Mouse (Mus musculus): ENCODE data around the gene Mrpl10. TPM values are rescaled to one million over a fixed set of nuclear protein-coding genes. Genes with fewer than 3 reads are reported as not detected.

Mrpl10 gene
- total RNA-seq, 2 experiments from 2014 or later: 110 to 123 TPM

DNA sequence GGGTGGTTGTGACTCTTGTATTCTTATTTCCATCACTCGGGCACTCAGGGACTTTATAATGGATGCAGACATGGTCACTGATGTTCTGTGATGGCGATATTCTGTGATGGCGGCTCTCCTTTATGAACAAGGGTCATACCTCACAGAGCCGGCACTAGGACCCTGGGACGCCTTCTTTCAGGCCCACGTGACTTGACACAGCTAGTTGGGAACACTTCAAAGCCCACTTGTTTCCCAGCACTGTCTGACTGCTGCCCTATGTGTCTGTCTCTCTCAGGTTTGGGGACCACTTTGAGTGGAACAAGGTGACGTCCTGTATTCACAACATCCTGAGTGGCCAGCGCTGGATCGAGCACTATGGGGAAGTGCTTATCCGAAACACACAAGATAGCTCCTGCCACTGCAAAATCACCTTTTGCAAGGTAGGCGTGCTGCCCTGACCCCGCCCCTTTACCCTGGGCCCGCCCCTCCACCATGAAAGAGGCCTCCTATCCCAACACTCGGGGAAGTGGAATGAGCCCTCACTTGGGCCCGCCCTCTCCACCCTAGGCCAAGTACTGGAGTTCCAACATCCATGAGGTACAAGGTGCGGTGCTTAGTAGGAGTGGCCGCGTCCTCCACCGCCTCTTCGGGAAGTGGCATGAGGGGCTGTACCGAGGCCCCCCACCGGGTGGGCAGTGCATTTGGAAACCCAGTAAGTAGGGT is 25.4 kb downstream of the Mrpl10 start:
- no peak for DNase-seq (ENCODE audit: low spot score in 2 of 2)

DNA sequence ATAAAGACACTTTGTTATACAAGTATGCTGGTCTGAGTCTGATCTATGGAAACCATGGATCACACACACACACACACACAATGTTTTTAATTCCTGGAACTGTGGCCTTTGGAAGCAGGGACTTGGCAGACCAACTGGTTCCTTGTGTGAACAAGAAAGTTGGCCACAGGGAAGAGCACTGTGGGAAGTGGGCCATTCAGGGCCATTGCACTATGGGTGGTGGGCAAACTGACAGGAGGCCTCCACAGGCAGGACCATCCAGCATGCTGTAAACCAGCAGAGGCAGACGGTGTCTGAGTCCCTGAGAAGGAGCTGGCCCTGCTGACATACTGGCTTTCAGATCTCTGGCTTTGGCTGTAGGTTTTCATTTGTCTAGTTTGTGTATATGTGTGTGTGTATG is 28.0 kb downstream of the Mrpl10 start:
- no peak for DNase-seq (ENCODE audit: low spot score in 2 of 2)

DNA sequence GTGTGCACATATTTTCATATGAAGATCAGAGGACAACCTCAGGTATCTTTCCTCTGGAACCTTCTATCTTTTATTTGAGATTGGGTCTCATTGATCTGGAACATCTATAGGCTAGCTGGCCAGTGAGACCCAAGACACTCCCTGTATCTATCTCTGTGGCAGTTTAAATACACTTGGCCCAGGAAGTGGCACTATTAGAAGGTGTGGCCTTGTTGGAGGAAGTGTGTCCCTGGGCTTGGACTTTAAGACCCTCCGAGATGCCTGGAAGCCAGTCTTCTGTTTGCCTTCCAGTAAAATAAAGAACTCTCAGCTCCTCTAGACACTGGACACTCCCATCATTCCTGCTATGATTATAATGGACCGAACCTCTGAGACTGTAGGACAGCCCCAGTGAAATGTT is 28.4 kb downstream of the Mrpl10 start:
- DNase-seq (ENCODE audit: low spot score in 2 of 2): no peak

DNA sequence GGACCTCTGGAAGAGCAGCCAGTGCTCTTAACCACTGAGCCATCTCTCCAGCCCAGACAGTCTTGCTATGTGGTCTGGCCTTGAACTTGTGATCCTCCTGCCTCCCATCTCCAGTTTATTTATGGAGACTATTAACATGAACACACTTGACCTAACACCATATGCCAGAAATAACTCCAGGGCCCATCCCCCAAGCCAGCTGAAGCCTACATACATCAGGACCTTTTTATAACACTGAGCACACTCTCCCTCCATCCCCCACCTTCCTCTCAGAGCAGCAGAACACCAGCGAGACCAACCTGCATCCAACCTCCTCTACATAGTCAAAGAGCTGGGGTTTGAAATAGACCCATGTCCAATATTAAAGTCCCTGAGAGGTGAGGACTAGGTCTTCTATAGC is 29.8 kb downstream of the Mrpl10 start:
- no peak for DNase-seq (ENCODE audit: low spot score in 2 of 2)

DNA sequence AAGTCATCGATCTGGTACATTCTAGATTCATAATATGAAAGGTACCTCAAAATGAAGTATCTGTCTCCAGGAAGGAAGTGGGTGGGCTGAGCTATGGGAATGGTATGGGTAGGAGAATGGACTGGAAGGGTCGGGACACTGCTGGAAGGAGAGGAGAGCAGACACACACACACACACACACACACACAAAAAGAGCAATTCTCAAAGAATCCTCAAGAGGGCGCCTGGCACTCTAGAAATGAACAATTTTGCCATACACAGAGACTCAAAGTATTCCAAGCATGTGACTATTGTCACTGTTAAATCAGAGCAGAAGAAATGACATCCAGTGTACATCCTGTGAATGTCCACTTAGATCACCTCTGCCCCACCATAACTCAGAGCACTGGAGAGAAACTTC is 31.2 kb downstream of the Mrpl10 start:
- no peak for DNase-seq (ENCODE audit: low spot score in 2 of 2)

DNA sequence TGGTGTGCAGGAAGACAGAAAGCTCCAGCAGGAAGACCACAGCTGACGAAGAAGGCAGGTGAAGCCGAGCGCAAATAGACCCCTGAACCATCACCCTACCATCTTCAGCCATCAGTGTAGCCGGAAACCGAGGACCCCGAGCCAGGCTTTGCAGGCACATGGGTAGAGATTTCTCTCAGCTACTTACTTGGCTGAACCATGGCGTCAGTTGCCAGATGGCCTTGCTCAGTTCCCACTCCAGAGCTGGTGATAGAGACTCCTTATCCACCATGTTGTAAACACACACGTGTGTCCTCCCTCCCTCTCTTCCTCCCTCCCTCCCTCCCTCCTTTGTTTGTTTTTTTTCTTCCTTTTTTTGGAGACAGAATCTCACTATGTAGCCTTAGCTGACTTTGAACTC is 32.9 kb downstream of the Mrpl10 start:
- DNase-seq (ENCODE audit: low spot score in 2 of 2): no peak

DNA sequence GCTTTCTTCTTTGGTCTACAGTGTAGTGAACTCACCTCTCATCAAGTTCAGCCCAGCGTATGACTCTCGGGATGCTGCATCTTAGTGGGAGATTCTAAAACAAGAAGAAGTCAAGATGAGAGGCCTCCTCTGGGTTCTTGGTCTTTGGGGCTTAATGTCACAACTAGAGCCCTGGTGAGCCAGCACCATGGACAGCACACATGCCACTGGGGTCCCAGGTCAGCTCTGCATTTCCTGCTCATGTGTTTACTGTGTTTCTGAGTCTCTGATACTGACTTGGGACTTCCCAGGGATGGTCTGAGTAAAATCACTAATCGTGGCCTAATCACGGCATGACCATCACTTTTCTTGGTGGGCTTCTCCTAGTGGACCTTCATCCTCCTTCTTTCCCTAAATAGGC is 37.4 kb downstream of the Mrpl10 start:
- DNase-seq (ENCODE audit: low spot score in 2 of 2): no peak

DNA sequence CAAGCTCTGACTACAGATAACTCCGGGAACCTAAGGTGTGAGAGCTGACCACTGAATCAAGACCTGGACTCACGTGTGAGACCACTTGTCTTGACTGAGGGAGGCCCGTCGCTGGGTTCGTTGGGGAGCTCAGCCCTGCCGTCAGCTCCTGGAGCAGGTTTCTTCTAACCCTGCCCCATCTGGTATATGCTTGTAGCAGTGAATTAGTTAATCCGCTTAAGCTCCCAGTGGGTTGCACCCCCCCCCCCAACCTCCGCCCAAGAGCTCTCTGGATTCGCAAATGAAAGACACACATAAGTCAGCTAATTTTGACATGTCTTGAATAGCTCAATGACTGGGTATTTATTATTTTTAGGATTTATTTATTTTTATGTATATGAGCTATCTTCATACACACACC is 38.9 kb downstream of the Mrpl10 start:
- no peak for DNase-seq (ENCODE audit: low spot score in 2 of 2)

DNA sequence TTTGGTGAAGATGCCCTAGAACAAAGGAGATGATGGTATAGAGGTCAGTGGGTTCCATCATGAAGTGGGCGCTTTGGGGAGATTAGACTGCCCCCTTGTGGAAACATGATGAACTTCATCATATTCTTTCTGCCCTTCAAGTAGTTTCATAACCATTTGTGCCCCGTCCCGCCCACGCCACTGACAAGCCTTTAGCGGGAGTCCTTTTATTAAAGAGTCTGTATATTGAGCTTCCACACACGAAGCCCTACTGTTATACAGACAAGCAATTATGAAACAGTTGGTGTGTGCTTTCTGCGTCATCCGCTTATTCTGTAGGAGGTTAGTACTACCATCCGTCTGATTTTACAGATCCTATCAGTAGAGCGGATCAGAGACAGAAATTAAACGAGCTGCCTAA is 41.6 kb downstream of the Mrpl10 start:
- DNase-seq (ENCODE audit: low spot score in 2 of 2): peak in 1 of 2 experiments; percentile 14

DNA sequence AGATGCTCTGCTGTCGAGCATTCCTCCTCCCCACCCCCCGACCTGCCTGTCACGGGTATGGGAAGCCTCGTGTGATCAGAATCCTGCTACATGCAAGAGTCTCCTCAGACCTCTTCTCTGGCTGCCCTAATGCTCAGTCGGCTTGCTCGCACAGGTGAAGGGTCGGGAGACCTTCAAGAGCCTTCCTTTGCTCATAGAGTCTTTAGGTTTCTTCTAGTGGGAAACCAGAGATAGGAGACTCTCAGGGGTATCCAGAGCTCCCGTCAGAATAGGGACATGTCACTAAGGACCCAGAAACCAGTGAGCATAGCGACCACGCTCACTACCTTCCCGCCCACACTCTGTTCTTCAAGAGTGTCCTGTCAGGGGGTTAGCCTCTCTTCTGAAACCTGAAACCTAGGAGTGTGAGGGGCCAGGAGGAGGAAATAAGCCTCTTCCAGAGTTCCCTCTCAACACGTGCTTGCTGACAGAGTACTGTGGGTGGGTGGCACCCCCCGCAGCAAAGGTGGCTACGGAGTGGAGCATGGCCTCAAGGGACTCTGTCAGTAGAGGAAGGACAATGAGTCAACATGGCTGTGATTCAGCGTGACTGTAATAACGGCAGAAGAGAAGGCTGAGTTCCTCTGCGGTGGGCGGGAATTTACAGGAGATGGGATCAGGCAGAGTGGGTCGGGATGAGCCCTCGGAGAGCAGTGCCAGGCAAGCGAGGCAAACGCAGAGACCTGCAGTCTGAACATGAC is 42.2 kb downstream of the Mrpl10 start:
- DNase-seq (ENCODE audit: low spot score in 2 of 2): no peak

DNA sequence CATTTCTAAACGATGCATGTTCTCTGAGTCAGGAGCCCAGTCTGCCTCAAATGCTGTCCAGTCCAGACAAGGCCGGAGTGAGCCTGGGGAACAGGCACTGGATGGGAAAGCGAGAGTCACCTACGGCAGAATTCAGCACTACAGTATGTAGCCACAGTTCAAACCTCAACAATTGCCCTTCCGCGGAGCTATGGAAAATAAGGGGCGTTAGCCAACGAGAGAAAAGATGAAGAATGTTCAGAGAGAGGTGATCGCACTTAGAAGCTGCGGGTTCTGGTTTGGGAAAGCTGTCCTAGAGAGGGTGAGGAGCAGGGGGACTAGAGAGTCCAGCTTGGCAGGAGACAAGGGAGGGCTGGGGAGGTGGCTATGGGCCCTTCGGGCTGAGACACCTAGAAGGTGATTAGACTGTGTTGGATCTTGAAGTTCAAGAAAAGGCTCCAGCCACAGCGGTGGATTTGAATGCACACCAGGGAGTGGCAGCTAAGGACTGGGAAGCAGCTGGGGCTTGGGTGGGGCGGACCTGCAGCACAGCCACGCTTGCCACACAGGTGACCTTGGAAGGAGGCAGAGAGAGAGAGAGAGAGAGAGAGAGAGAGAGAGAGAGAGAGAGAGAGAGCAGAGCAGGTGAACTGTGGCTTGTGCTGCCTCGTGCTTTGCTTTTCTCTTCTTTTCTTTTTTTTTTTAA is 43.6 kb downstream of the Mrpl10 start:
- no peak for DNase-seq (ENCODE audit: low spot score in 2 of 2)

DNA sequence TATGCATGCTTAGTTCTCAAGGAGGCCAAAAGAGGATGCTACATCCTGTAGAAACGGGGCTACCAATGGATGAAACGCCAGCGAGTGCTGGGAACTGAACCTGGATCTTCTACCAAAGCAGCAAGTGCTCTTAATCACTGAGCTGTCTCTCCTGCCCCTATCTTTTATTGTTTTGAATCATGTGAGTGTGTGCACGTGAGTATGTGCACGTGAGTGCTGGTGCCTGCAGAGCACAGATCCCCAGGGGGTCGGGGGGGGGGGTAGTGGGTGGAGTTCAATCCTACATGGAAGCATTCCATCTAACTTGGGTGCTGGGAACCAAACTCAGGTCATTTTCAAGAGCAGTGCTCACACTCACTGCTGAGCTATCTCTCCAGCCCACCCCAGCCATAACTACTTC is 45.0 kb downstream of the Mrpl10 start:
- no peak for DNase-seq (ENCODE audit: low spot score in 2 of 2)

DNA sequence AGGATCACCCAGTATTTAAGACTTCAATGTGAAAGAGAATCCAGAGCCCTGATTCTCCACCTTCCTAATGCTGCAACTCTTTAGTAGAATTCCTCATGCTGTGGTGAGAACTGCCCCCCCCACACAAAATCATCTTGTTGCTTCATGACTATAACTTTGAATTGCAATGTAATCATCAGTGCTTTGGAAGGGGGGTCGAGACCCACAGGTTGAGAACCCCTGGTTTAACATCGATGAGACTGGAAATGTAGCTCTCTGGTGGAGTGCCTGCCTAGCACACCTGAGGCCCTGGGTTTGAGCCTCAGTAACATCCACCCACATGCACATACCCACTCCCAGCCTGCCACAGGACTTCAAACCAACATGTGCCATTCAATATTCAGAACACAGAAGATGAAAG is 53.2 kb downstream of the Mrpl10 start:
- DNase-seq (ENCODE audit: low spot score in 2 of 2): no peak

DNA sequence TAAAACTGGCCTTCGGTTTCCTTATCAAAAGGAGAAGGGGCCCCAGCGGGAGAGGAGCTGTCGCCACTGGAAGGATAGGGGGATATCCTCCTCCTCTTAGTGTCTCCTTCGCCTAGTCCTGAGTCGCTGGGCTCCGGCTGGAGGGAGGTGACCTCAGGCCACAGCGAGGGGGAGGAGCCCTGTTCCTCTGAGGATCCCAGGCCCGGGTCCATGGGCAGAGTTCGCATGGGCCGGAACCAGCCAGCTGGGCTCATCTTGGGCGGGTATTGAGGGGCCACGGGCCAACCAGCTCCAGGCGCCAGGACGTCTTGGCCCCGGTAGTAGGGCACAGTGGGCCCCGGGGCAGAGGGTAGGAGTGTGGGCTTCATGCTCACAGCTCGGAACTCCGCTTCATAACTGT is 57.4 kb downstream of the Mrpl10 start:
- no peak for DNase-seq (ENCODE audit: low spot score in 2 of 2)

Small RNA genes within 50 kb of the gene (microRNA-seq; reads per million reads assigned to microRNA genes)
- gene Mir8103: 1.1 reads per million

Other genes starting within 250 kb of the Mrpl10 start
- gene Nfe2l1, start 211.6 kb upstream of the Mrpl10 start, total RNA-seq (2021): 100 to 1,000 TPM; 269 to 272 TPM
- 10 to 100 TPM; 53.2 to 62.5 TPM for gene Copz2, start 191.7 kb upstream of the Mrpl10 start, total RNA-seq (2021)
- 10 to 100 TPM; 71.6 to 74.7 TPM for gene Cdk5rap3, start 125.1 kb upstream of the Mrpl10 start, total RNA-seq (2021)
- 1 to 10 TPM in 1 of 2 experiments, under 1 TPM in 1; 0.28 to 7.8 TPM for gene Prr15l, start 113.5 kb upstream of the Mrpl10 start, total RNA-seq (2021)
- 10 to 100 TPM; 27.5 to 35.0 TPM for gene Pnpo, start 97.6 kb upstream of the Mrpl10 start, total RNA-seq (2021)
- 10 to 100 TPM; 23.3 to 26.0 TPM for gene Sp2, start 58.6 kb upstream of the Mrpl10 start, total RNA-seq (2021)
- under 1 TPM; 0.42 TPM for gene Sp6, start 28.2 kb upstream of the Mrpl10 start, total RNA-seq (2021)
- gene Scrn2, start 11.6 kb upstream of the Mrpl10 start, total RNA-seq (2021): 10 to 100 TPM; 28.8 to 29.7 TPM
- 1 to 10 TPM in 1 of 2 experiments, under 1 TPM in 1; 0.76 to 1.3 TPM for gene Lrrc46, start 153 bp upstream of the Mrpl10 start, total RNA-seq (2021)
- 10 to 100 TPM; 20.3 to 21.4 TPM for gene Osbpl7, start 9.1 kb downstream of the Mrpl10 start, total RNA-seq (2021)
- under 1 TPM; 0.45 to 0.62 TPM for gene Tbx21, start 73.8 kb downstream of the Mrpl10 start, total RNA-seq (2021)
- gene Tbkbp1, start 109.9 kb downstream of the Mrpl10 start, total RNA-seq (2021): 10 to 100 TPM; 19.1 to 21.0 TPM
- 100 to 1,000 TPM; 126 to 146 TPM for gene Kpnb1, start 146.3 kb downstream of the Mrpl10 start, total RNA-seq (2021)
- gene Npepps, start 239.1 kb downstream of the Mrpl10 start, total RNA-seq (2021): 10 to 100 TPM; 66.3 to 80.3 TPM

Data from adrenal gland, postnatal 4 days (tissue).